Mouse (Mus musculus): ENCODE data around the gene Coro1c. TPM values are rescaled to one million over a fixed set of nuclear protein-coding genes. Genes with fewer than 3 reads are reported as not detected.

The Coro1c gene
- polyA plus RNA-seq, 1 experiment = 66.1 TPM

GRCm38 (mm10) chr5:113844106-113844505 is 64.5 kb downstream of the Coro1c start:
- no peak overlapping the region for H3K27ac ChIP-seq (ENCODE audit: insufficient read depth, low read length)

DNA sequence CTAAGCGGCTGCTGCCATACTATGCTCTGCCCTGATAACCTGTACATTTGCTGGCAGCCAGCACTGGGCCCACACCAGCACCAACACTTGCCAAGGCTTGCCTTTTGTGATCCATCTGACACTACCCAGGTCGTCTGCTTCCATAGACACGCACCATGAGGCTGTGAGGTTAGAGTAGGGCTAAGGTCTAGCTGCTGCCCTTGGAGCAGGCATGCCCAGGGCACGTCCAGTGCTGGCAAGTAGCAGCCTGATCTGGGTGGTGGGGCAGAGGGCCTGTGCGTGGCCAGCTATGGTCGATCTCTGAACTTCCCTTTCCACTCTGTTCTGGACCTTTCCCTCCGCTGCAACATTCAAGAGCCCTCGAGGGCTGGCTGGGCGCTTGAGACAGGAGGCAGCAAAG is 65.7 kb downstream of the Coro1c start:
- no peaks in the 10 kb centered on the region for H3K4me1 ChIP-seq (ENCODE audit: control insufficient read depth, insufficient read depth, low read length)
- H3K4me3 ChIP-seq (ENCODE audit: insufficient read depth, low read length) = no peak overlapping the region
- TF ChIP-seq POLR2A (IDR thresholded peaks at IDR 0.05; ENCODE audit: extremely low read depth, insufficient read depth, low read length) = no peak
- TF ChIP-seq CTCF (IDR thresholded peaks at IDR 0.05; ENCODE audit: extremely low read depth, insufficient read depth, low read length) = no peak
- peak overlapping the region; percentile 75 for H3K27ac ChIP-seq (ENCODE audit: insufficient read depth, low read length)

More at GRCm38 (mm10) chr5:113844106-113844505, 64.5 kb downstream of the Coro1c start:
- H3K4me3 ChIP-seq (ENCODE audit: insufficient read depth, low read length) = no peak overlapping the region
- H3K4me1 ChIP-seq (ENCODE audit: control insufficient read depth, insufficient read depth, low read length) = no peaks in the 10 kb centered on the region
- no peak for TF ChIP-seq CTCF (IDR thresholded peaks at IDR 0.05; ENCODE audit: extremely low read depth, insufficient read depth, low read length)
- no peak for TF ChIP-seq POLR2A (IDR thresholded peaks at IDR 0.05; ENCODE audit: extremely low read depth, insufficient read depth, low read length)

- Histone ChIP-seq H3K27ac (ENCODE audit: insufficient read depth, low read length) (peak overlapping the region; percentile 75; the same call in 1 of the 2 replicates), H3K4me1 (ENCODE audit: control insufficient read depth, insufficient read depth, low read length) (no peaks in the 10 kb centered on the region), H3K4me3 (ENCODE audit: insufficient read depth, low read length) (no peak overlapping the region)
- TF ChIP-seq POLR2A (IDR thresholded peaks at IDR 0.05; ENCODE audit: extremely low read depth, insufficient read depth, low read length) (no peak), CTCF (IDR thresholded peaks at IDR 0.05; ENCODE audit: extremely low read depth, insufficient read depth, low read length) (no peak)
These were observed 66.3 kb downstream of the Coro1c start for GRCm38 (mm10) chr5:113842244-113842643.

GRCm38 (mm10) chr5:113841243-113842225 is 67.0 kb downstream of the Coro1c start:
- Histone ChIP-seq H3K4me3 (ENCODE audit: insufficient read depth, low read length) (no peak overlapping the region), H3K27ac (ENCODE audit: insufficient read depth, low read length) (peak overlapping the region; percentile 28; the same call in 1 of the 2 replicates), H3K4me1 (ENCODE audit: control insufficient read depth, insufficient read depth, low read length) (no peaks in the 10 kb centered on the region)
- TF ChIP-seq CTCF (IDR thresholded peaks at IDR 0.05; ENCODE audit: extremely low read depth, insufficient read depth, low read length) (no peak), POLR2A (IDR thresholded peaks at IDR 0.05; ENCODE audit: extremely low read depth, insufficient read depth, low read length) (no peak)

DNA sequence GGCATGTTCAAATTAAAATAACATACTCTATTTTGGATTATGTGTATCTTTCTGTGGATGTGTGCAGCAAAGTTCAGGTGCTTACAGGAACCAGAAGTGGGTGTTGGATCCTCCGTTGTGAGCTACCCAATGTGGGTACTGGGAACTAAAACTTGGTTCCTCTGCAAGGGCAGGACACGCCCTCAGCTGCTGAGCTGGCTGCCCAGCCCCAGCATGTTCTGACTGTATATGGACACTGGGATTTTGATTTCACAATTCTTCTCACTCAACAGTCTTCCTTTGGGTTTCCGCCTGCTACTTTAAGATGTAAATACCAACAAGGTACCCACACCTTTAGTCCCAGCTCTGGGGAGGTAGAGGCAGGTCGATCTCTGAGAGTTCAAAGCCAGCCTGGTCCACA is 68.1 kb downstream of the Coro1c start:
- no peak overlapping the region for H3K27ac ChIP-seq (ENCODE audit: insufficient read depth, low read length)
- H3K4me1 ChIP-seq (ENCODE audit: control insufficient read depth, insufficient read depth, low read length) = no peaks in the 10 kb centered on the region
- TF ChIP-seq POLR2A (IDR thresholded peaks at IDR 0.05; ENCODE audit: extremely low read depth, insufficient read depth, low read length) (no peak), CTCF (IDR thresholded peaks at IDR 0.05; ENCODE audit: extremely low read depth, insufficient read depth, low read length) (no peak)
- no peak overlapping the region for H3K4me3 ChIP-seq (ENCODE audit: insufficient read depth, low read length)

DNA sequence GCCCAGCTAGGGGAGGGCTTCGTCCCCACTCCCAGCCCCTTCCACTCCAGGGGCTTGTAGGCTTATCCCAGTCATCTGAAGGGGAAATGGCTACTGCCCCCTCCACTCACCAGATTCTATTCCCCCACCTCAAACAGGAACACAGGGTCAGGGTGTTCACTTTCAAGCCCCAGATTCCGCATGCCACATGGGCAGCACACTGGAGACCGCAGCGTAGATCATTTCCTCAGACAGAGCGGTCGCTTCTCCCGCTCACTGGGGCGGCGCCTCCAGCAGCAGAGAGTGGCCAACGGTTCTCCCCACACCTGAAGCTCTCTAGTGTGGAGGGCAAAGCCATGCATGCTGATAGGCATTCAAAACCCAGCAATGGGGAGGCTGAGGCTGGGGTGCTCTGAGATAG is 71.6 kb downstream of the Coro1c start:
- no peak overlapping the region for H3K27ac ChIP-seq (ENCODE audit: insufficient read depth, low read length)
- TF ChIP-seq POLR2A (IDR thresholded peaks at IDR 0.05; ENCODE audit: extremely low read depth, insufficient read depth, low read length) = no peak
- TF ChIP-seq CTCF (IDR thresholded peaks at IDR 0.05; ENCODE audit: extremely low read depth, insufficient read depth, low read length) = no peak
- no peaks in the 10 kb centered on the region for H3K4me1 ChIP-seq (ENCODE audit: control insufficient read depth, insufficient read depth, low read length)
- no peak overlapping the region for H3K4me3 ChIP-seq (ENCODE audit: insufficient read depth, low read length)

DNA sequence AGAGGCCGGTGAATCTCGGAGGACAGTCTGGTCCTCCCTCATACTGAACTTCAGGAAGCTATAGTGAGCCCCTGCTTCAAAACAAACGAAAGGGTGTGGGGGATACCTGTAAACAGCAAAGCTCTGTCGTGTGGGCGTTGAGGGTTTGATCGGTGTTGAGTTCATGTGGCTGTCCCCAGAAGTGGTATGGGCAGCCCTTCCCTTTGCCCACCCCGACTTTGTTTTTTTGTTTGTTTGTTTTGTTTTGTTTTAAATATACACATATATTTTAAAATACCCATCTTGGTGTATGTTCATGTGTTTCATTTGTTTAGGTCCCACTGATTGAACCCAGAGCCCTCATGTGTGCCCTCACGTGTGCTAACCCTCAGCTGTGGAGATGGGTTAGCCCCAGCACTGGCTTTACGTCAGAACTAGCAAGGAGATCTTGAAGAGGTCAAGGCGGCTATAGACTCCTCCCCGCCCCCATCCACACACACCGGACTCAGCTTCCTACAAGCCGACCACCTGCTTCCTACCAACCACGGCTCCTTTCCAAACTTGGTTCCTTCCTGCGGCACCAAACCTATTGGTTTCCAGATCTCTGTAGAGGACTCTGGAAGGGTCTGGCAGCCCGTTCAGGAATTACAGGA is 75.1 kb downstream of the Coro1c start:
- Histone ChIP-seq H3K4me1 (ENCODE audit: control insufficient read depth, insufficient read depth, low read length) (no peaks in the 10 kb centered on the region), H3K4me3 (ENCODE audit: insufficient read depth, low read length) (no peak overlapping the region), H3K27ac (ENCODE audit: insufficient read depth, low read length) (no peak overlapping the region)
- TF ChIP-seq POLR2A (IDR thresholded peaks at IDR 0.05; ENCODE audit: extremely low read depth, insufficient read depth, low read length) (no peak), CTCF (IDR thresholded peaks at IDR 0.05; ENCODE audit: extremely low read depth, insufficient read depth, low read length) (no peak)

GRCm38 (mm10) chr5:113832490-113832901 is 76.1 kb downstream of the Coro1c start, which contains the start of gene Selplg:
Gene Selplg, minus strand, starts transcription at chr5:113832644.
- TF ChIP-seq POLR2A (IDR thresholded peaks at IDR 0.05; ENCODE audit: extremely low read depth, insufficient read depth, low read length) = no peak
- no peak within 1 kb of the TSS for H3K27ac ChIP-seq (ENCODE audit: insufficient read depth, low read length)
- H3K4me3 ChIP-seq (ENCODE audit: insufficient read depth, low read length) = no peak within 1 kb of the TSS
- no peaks in the 10 kb centered on the region for H3K4me1 ChIP-seq (ENCODE audit: control insufficient read depth, insufficient read depth, low read length)

GRCm38 (mm10) chr5:113831741-113832140 is 76.8 kb downstream of the Coro1c start:
- Histone ChIP-seq H3K4me1 (ENCODE audit: control insufficient read depth, insufficient read depth, low read length) (no peaks in the 10 kb centered on the region), H3K27ac (ENCODE audit: insufficient read depth, low read length) (no peak overlapping the region), H3K4me3 (ENCODE audit: insufficient read depth, low read length) (no peak overlapping the region)
- TF ChIP-seq CTCF (IDR thresholded peaks at IDR 0.05; ENCODE audit: extremely low read depth, insufficient read depth, low read length) (no peak), POLR2A (IDR thresholded peaks at IDR 0.05; ENCODE audit: extremely low read depth, insufficient read depth, low read length) (no peak)
